Mouse (Mus musculus) cerebellum, adult 9-11 months (tissue): ENCODE measurements around the gene Cmip.
A peak's percentile ranks its signal among the peaks of the same experiment; 100 is the strongest.

Experiments used
- DNase-seq: peaks from one replicate; pipeline ENCODE4 v3.0.0; 2022

The Cmip gene

GRCm38 (mm10) chr8:117432111-117432510 is 175.2 kb downstream of the Cmip start:
- no peak for DNase-seq

GRCm38 (mm10) chr8:117433968-117434367 is 177.1 kb downstream of the Cmip start:
- no peak for DNase-seq

GRCm38 (mm10) chr8:117436786-117437185 is 179.9 kb downstream of the Cmip start:
- DNase-seq, result no peak

GRCm38 (mm10) chr8:117437616-117438015 is 180.8 kb downstream of the Cmip start:
- DNase-seq, result peak; percentile 70

GRCm38 (mm10) chr8:117440317-117440716 is 183.5 kb downstream of the Cmip start:
- DNase-seq, result no peak

GRCm38 (mm10) chr8:117440759-117441158 is 183.9 kb downstream of the Cmip start:
- no peak for DNase-seq

- no peak for DNase-seq
Observed at GRCm38 (mm10) chr8:117445507-117445906, 188.6 kb downstream of the Cmip start.

- no peak for DNase-seq
Observed at GRCm38 (mm10) chr8:117446344-117446997, 189.6 kb downstream of the Cmip start.

GRCm38 (mm10) chr8:117451072-117451471 is 194.2 kb downstream of the Cmip start:
- DNase-seq, result no peak

- no peak for DNase-seq
Observed at GRCm38 (mm10) chr8:117453974-117454373, 197.1 kb downstream of the Cmip start.

- DNase-seq, result no peak
Observed at GRCm38 (mm10) chr8:117454516-117455116, 197.8 kb downstream of the Cmip start.

GRCm38 (mm10) chr8:117455701-117456100 is 198.8 kb downstream of the Cmip start:
- DNase-seq, result no peak

GRCm38 (mm10) chr8:117458440-117458839 is 201.6 kb downstream of the Cmip start:
- no peak for DNase-seq

- DNase-seq, result no peak
Observed at GRCm38 (mm10) chr8:117462701-117463284, 205.9 kb downstream of the Cmip start.

- no peak for DNase-seq
Observed at GRCm38 (mm10) chr8:117464525-117464924, 207.7 kb downstream of the Cmip start.

GRCm38 (mm10) chr8:117465250-117465649 is 208.4 kb downstream of the Cmip start:
- peak; percentile 42 for DNase-seq

GRCm38 (mm10) chr8:117467466-117467865 is 210.6 kb downstream of the Cmip start:
- no peak for DNase-seq

GRCm38 (mm10) chr8:117469431-117470341 is 212.8 kb downstream of the Cmip start:
- no peak for DNase-seq

GRCm38 (mm10) chr8:117470342-117470781 is 213.5 kb downstream of the Cmip start:
- DNase-seq, result peak; percentile 43

GRCm38 (mm10) chr8:117471174-117471573 is 214.3 kb downstream of the Cmip start:
- DNase-seq, result peak; percentile 21

GRCm38 (mm10) chr8:117471655-117472054 is 214.8 kb downstream of the Cmip start:
- no peak for DNase-seq

- DNase-seq, result no peak
Observed at GRCm38 (mm10) chr8:117472332-117472731, 215.5 kb downstream of the Cmip start.

GRCm38 (mm10) chr8:117474944-117475343 is 218.1 kb downstream of the Cmip start:
- DNase-seq, result peak; percentile 82
